Mouse (Mus musculus) left cerebral cortex, adult 18-20 months (tissue): ENCODE data around the gene Cpz. TPM values are rescaled to one million over a fixed set of nuclear protein-coding genes. Genes with fewer than 3 reads are reported as not detected.

Source experiments
- DNase-seq, 2 experiments: peaks; one replicate each; pipeline ENCODE4 v3.0.0; 2021 to 2022; ENCODE audit warnings: low spot score in 2 of 2, mixed read lengths in 1 of 2
- long read RNA-seq, 2 experiments: library from polyadenylated mRNA; stranded (forward); transcript quantifications; one replicate each; pipeline ENCODE4 v2.0.0; 2021
- total RNA-seq, 2 experiments: library from RNA; stranded (reverse); gene quantifications; 2 replicates each; pipeline ENCODE4 v1.2.3; 2021

Gene Cpz
- under 1 TPM; 0.14 to 0.93 TPM for total RNA-seq
- long read RNA-seq, experiment 1: 0 reads
- long read RNA-seq, experiment 2: 0 reads

DNA sequence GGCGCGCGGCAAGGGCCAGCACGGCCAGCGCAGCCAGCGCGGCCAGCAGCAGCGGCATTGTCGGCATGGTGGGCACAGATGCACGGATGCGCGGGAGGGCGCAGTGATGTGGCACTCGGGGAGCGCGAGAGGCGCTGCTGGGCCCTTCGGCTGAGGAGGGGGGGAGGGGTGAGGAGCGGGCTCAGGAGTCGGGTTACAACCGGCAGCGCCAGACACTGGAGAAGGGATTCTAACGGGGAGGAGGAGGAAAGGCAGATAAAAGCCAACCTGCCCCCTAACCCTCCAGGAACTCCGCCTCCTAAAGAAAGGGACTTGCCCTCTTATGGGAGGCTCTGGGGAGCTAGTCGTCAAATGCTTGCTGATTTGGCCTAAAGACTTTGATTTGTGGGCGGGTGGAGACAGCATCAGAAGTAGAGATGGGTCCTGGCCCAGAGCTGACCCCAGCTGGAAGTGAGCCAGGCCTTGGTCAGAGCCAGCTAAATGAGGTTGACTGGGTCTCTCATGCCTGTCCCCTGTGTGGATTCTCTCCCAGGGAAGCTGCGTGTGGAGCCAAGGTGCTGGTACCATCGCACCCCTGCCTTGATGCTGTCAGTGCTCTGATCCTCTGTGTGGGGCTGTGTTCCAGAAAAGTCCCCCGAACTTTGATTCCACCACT lies at the start of gene Cpz:
Gene Cpz, minus strand, starts transcription at position 230 of the 655 bp plus-strand sequence.
- DNase-seq: peak in 1 of 2 experiments; percentile 17

DNA sequence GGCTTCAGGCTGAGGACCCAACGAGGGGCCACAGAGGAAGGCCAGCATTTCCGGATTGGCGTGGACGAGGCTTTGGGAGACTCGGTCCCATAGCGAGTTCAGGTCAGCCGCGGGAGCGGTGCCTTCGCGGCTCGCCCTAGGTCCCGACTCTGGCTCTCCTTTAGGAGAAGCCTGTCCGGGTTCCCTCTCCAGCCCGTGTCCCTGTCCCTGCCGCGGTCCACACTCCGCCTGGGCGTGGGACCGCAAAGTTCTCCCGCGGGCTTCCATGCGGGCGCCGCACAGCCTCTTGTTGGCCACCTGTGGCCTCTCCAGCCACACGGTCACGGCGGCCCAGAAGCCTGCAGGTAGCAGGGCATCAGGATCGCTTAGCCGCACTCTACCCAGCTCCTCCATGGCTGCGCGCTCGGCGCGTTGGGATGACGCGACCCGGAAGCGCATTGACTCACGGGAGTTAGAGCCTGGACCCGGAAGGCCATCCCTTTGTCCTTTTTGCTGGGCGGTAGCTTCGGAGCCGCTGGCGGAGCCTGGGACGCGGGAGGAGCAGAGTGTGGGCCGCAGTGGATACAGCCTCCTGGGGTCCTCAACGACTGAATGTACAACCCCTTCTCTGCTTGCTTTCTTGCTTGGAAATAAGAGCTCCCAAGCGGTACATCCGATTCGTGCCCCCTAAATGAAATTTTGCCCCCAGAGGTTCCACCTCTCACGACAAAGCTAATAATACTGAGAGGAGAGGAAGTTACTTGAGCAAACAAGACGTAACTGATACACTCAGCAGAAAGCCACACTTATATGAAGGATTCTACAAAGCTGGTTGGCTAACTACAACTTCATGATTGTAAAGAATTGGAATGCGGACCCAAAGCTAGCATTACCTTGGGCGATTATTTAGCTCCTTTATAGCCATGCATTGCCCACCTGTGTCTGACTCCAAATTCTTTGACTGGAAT lies 49.4 kb upstream of the Cpz start, which contains the start of gene Trmt44:
Gene Trmt44, minus strand, starts transcription at position 418 of the 947 bp plus-strand sequence.
- peak; percentile 95 for DNase-seq

DNA sequence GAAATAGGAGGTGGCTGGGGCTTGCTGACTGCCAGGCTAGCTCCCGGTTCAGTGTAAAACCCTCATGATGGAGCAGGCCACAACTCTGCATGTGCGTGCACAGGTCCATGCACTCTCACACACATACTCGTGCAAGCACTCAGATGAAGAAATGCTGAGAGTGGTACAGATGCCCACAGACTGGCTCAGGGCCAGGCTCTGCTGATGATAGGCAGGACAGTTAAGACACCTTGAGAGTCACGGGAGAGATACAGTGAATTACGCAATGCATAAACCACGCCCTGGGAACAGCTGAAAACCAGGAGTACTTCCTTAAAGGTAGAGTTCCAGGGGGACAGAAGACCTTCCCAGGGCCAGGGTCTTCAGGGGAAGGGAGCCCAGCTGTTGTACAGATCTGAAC lies 46.0 kb upstream of the Cpz start:
- DNase-seq: no peak

DNA sequence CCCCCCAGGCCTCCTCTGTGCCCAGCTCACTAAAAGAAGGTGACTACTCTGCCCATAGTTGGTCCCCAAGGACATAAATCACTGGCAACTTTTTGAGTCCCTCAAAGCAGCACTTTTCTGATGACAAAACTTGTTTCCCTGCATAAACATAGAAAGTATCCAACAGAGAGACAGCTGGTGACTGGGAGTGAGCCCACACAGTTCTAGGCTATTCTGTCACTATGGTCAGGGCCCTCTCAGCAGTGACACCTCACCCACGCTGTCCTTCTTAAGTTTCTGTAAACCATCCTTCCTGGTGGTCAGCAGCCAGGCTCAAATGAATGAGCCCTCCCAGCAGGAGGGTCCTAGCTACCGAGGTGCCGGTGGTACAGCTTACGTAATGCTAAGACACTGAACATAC lies 41.1 kb upstream of the Cpz start:
- DNase-seq: peak in 1 of 2 experiments; percentile 52

DNA sequence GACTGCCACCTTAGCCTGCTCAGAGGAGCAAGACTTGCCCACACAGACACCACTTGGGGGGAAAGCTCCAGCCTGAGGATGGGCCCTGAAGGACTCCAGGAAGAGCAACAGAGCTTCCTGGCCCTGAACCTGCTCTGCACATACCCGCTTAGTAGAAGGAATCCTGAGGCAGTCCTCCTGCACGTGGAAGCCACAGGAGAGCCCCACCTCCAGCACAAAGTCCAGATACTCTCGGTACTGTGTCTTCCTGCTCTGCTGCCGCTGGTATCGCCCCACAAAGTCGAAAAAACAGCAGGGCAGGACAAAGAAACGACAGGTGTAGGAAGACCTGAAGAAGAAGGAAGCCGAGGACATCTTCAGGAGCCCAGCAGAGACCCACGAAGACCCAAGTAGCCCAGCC lies 39.7 kb upstream of the Cpz start:
- DNase-seq: no peak

DNA sequence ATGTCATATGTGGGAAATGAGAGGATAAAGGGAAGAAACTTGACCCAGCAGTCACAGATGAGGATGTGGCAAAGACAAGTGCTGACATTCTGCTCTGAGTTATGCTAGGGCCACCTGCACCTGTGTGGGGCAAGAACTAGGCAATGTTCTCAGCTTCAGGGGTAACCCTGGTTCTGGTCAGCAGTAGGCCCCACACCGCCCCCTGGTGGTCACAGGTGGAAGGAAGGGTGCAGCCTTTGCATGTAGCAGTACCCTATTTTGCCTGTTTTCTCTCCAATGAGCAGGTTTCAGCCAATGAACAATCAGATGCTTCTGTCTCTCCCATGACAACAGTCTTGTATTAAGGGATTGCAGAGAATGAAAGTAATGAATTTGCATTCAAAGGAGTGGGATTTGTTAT lies 38.0 kb upstream of the Cpz start:
- DNase-seq: peak; percentile 68 to 81

DNA sequence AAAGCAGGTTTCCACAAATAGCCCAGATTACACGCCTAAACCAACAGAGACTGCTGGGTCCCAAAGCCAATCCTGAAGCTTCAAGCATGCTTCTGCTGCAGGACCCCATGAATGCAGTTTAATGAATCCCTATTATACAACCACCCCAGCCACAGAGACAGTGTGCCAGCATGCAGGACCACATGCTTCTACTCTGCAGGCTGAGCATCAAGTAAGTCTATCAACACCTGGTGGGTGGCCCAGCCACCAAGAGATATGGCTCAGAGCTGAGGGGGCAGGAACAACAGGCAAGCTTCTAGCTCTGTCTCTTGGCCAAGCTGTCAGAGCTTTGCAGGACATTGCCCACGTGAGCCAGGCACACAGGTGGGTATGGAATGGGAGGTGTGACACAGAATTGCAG lies 37.1 kb upstream of the Cpz start:
- peak; percentile 34 to 60 for DNase-seq

DNA sequence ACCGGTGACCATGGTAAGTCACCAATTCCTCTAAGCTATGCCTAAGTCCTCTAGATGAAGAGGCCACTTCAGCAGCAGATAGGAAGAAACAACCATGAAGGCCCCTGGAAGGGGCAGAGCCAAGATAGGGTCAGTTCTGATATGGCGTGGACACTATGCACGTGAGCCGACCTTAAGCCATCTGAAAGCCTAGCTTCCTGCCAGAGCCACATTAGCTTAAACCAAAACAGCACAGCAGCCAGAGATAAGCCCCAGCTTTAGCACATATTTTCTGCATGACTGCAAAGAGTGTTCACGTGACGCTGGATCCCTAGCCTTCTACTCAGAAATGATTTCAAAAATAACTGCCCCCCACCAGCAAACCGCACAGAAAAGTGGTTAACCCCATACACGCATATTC lies 33.9 kb upstream of the Cpz start:
- no peak for DNase-seq

DNA sequence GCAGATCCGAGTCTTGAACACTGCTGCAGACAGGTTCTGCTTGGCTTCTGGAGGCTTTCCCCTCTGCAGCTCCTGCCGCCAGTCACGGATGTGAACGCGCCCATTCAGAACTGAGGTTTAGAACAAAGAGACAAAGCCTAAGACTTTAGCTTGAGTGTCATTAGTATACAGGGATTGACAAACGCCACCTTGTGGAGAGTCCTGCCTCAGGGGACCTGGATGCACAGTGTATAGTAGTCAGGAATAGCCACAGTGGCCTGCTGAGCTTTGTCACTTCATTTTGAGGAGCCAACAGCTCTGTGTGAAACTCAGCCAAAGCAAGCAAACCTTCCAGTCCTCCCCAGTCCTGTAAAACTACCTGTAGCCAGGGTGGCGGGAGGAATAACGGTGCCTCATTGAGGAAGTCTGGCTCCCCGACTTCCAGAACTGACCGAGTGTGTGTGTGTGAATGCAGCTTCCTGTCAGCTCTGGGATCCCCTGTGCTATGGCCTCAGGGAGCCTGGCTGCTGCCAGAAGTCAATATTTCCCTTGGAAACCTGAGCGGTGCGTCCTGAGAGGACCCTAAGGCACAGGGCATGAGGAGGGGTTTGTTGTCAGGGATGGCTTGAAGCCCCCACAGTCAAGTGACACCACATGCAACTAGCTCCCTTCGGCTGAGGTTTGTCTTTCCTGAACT lies 32.6 kb upstream of the Cpz start:
- DNase-seq: no peak

DNA sequence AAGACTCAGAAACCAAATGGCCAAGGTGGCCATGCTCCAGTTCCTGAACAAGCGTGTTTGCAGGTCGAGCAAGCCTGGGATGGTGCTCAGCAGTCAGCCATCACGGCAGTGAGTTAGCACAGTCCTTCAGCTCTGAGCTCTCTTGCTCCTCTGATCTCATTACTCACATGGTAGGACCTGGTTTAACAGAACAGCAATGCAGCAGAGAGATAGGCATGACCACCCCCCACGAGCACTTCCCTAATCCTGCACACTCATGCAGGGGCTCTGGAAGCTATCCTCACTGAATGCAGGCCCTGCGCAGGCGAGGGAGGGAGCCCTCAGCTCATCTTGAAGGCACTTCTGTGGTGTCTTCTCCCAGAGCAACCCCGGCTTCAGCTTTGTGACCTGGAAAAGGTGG lies 30.9 kb upstream of the Cpz start:
- DNase-seq: no peak

DNA sequence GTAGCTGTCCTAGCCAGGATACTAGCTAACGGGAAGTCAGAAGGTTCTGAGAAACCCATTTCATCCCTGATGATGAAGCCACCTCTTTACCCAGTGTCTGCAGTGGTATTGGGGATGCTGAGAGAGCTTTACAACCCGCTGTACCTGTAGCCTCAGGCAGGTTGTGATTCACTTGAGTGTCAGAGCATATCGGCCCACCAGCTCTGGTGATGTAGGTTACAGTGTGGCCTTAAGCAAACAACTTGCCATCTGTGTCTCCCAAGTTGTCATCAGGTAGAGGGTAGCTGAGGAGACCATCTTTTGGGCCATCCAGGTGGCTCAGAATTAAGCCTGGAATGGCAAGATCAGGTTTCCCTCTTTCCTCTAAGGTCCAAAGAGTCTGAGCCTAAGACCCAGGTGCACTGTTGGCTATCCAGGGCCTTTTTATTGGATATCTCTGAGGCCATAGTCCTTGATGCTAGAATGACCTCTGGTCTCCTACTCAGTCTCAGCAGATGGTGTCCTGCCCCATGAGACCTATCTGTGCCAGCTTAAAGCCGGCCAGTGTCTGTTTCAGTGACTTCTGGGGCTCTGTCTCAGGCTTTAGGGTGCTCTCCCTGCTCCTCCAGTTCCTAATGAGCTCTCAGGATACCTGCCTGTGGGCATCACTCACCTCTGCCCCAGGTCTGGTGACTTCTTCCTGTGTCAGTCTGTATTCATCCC lies 27.5 kb upstream of the Cpz start:
- no peak for DNase-seq

DNA sequence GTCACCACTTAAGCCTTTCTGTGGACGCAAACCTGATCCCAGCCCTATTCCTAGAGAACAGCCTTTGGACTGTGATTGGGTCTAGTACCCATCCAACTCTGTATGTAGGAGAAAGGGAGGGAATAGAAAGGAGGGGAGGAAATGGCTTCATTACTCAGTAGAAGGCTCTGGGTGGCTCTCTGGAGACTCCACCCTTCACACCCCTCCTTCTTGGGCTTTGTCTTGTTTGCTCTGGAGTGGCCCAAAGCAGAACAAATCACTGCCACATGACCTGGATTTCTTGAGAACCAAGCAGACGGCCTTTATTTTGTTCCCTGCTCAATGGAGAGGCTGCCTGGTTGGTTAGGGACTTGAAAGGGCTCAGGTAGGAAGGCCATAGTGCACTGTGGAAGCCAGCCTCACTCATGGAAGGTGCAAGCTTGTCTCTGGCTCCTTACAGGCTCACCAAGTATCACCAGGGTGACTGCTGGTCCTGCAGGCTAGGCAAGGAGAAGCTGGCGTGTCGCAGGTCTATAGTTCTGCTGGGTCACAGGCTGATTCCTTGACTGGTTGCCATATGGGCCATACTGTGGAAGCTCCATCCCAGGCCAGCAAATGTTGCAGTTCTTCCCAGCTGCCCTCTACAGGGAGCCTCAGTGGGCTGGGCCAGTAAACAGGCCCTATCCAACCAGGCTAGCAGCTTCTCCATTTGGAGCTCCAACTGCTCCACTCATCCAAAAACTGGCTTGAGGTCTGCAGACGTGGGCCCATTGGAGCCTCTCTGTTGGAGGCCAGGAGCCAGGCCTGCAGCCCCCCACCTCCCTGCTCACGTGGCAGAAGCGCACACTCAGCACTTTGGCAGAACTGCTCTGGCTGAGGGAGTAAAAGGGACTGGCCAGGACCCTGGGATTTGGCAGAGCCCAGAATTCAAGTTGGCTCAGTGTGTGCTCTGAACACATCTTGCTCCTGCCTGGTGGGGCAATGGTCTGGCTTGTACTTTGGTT lies 26.6 kb upstream of the Cpz start:
- DNase-seq: no peak

DNA sequence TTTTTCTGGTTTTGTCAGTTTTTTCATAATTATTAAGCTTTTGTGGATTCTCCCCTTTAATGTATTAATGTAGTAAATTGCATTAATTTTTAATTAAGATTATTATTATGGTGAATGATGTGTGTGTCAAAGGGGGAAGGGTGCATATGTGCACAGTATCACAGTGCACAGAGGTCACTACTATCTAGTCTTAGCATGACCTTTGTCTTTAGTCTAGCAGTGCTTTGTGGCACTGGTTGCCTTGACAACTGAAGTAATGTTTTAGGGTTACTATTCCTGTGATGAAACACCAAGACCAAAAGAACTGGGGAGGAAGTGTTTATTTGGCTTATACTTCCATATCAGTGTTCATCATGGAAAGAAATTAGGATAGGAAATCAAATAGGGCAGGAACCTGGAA lies 20.6 kb upstream of the Cpz start:
- DNase-seq: no peak

DNA sequence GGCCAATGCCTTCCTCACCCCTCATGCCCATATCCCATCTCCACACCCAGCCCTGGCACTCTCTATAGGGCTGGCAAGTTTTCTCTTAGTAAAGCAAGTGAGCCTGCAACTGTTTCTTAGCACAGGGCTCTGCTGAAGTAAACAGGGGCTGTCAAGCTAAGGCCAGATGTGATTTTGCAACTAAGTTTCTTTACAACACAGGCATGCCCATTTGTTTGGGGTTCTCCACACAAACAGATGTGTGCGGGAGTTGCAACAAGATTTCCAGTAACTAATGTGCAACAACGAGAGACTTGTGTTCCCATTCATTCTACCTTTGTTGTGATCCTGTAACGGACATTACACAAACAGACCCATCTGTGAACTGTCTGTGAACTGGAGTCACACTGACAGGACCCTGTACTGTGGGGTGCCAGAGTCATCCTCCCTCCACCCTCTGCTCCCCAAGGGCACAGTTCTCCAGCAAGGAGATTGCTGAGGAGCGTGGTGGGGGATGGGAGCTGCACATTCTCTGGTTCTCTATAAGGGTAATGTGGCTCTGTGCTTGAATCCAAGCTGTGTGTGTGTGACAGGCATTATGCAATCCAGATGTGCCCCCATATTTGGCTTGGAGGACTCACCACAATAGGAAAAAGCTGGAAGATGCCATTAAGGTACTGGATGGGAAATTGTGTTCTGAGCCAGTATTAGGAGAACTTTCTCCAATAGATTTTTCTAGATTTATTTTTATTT lies 15.7 kb upstream of the Cpz start:
- no peak for DNase-seq

DNA sequence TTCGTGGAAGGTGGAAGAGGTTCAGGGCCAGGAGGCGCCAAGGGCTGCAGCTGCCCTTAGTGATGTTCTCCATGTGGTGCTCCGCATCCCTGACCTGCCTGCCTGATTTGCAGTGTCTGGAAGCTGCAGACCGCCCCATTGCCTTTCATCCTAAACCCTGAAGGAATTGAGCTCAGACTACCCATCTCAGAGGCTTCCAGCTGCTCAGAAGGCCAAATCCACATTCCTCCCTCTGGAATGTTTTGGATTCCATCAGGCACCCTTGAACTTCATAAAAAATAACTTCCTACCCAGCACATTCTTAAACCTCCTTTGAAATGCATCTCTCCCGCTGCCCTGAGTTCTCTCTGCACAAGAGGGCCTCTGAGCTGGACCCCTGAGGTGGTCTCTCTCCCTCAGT lies 15.1 kb upstream of the Cpz start:
- no peak for DNase-seq

DNA sequence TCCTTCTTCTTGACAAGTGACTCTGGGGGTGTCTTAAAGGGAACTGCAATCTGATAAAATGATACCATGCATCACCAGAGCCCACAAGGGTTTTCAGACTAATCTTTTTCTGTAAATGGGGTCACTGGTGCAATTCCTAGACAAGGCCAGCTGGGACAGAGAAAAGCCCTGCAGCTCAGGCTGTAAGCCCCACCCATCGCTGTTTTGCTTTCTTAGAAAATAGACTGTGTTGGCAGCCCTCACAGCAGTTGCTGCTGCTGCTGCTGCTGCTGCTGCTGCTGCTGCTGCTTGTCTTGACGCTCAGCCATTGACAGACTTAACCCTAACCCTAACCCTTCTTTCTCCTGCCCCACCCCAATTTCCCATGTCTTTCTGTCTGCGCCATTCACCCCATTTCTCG lies 14.1 kb upstream of the Cpz start:
- DNase-seq: no peak

DNA sequence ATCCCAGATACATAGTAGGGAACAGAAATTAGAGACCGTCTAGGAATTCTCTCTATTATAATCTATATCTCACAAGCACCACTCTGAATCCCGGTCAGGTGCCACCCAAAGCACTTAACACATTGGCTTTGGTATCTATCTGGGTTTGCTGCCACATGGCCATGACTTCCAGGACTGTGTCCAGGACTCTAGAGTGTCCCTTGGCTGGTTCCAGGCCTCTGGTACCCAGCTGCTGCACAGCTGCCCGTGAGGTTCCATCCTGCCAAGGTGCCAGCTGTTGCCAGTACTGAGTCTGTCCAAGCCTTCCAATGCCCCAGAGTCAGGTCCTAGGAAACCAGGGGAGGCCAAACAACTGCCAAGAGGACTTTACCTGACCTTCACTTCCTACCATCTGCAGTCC lies 12.5 kb upstream of the Cpz start:
- no peak for DNase-seq

DNA sequence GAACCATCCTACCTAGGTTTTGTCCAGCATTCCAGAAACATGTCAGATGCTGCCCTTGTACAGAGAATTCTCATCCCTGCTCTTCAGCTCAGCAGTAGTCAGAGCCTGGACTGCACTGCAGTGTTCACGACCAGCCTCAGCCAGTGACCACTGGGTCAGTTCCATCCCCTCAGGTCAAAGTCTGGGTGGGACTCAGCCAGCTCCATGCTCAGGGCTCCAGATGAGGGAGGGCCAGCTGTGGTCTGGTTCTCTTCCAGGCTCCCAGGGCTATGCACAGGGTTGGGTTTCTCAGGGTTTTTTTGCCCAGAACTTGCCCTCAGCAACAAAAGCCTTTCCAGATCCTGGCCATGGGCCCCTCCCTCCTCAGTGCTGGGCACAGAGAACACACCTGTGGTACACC lies 12.0 kb upstream of the Cpz start:
- DNase-seq: no peak

DNA sequence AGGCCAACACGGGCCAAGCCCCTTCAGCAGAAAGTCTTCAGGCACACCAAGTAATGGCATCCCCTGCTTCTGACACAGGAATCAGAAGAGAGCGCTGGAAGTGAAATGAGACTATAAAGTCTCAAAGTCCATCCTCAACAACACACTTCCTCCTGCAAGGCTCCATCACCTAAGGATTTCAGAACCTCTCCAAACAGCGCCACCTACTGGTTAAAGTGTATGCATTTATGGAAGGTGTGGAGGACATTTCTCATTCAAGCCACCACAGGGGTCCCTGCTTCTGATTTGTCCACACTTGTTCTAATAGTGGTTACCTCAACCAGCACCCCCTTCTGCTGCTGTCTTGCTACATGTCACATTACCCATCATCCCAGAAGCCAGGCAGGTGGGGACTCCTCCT lies 10.8 kb upstream of the Cpz start:
- no peak for DNase-seq
